ENCODE assay signal across 1 mouse cellular context in the genomic region with DNA sequence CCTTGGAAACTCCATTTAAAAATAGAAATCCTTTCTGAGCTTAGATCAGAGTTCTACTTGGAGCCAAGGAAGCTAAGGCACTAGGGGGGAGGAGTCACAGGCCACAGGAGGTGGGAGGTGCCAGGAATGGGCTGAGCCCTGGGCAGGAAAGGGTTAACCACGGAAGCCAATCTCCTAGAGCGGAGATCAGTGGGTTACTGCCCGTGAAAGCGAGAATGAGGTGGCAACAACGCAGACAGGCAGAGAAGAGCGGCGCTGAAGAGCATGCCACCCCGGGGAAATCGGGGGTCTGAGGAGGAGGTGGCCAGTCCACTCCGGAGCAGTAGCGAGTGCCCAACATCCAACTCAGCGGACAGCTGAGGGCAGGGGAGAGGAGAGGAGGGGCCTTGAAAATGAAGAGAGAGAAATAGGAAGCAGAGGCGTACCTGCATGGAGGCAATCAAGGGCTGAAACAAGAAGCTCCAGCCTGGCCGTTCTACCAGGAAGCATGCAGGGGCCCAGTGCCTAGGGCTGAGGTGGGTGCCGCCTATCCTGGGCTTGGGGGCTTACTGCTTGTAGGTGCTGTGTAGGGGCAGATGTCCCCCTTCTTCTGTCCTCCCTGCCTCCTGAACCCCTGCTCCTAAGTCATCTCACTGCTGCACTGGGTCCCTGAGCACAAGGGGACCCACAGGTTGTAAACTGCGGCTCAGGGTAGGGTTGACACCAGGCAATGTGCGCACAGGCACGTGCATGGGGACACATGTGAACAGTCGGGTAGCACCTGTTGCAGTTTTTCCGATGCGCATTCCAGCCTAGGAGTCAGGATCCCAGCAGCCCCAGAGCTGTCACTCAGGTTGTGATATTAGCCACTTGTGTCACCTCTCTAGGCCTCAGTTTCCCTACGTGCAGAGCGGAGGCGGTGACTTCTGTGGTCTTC.
TF ChIP-seq lines count a peak whose summit lies in the region.

No protein-coding gene starts in this region.

TF ChIP-seq in CH12.LX, 34 proteins besides CTCF, POLR2A, EP300 and RAD21 (continued from another document):
- no peak; the same call in 1 of the 2 replicates for TF ChIP-seq CHD2 (IDR thresholded peaks at IDR 0.05; ENCODE audit: low read length)
- TF ChIP-seq ZNF384 (IDR thresholded peaks at IDR 0.05; ENCODE audit: low read depth, low read length) = no peak
- TF ChIP-seq ZMIZ1 (IDR thresholded peaks at IDR 0.05; ENCODE audit: low read depth, low read length) = 0 out of 2 replicates have a peak, but pooled peaks have one; percentile 51
- peak; percentile 5; the same call in 1 of the 2 replicates for TF ChIP-seq IRF4 (IDR thresholded peaks at IDR 0.05; ENCODE audit: low read depth, low read length)
- peak; percentile 90 for TF ChIP-seq BHLHE40 (IDR thresholded peaks at IDR 0.05; ENCODE audit: low read depth, low read length)
- TF ChIP-seq TBP (conservative IDR thresholded peaks at IDR 0.05; ENCODE audit: low read depth, low read length) = peak; percentile 48; the same call in 1 of the 2 replicates
- peak; percentile 77 for TF ChIP-seq MYC (IDR thresholded peaks at IDR 0.05; ENCODE audit: low read depth, low read length)
- TF ChIP-seq SIN3A (IDR thresholded peaks at IDR 0.05; ENCODE audit: low read length) = peak; percentile 32; the same call in 1 of the 2 replicates
- TF ChIP-seq ELF1 (IDR thresholded peaks at IDR 0.05; ENCODE audit: low read depth, low read length) = peak; percentile 38; the same call in 1 of the 2 replicates
- peak; percentile 61; the same call in 1 of the 2 replicates for TF ChIP-seq TCF12 (IDR thresholded peaks at IDR 0.05; ENCODE audit: low read depth, low read length)
- TF ChIP-seq UBTF (IDR thresholded peaks at IDR 0.05; ENCODE audit: low read depth, low read length) = 0 out of 2 replicates have a peak, but pooled peaks have one; percentile 70
- peak; percentile 74 for TF ChIP-seq MAX (IDR thresholded peaks at IDR 0.05; ENCODE audit: low read length)
